Mouse (Mus musculus) left cerebral cortex, adult 2 months (tissue): ENCODE data around the gene Tesk1. TPM values are rescaled to one million over a fixed set of nuclear protein-coding genes. Genes with fewer than 3 reads are reported as not detected.

Experiments used
- DNase-seq, 2 experiments: peaks; one replicate each; pipeline ENCODE4 v3.0.0; 2021 to 2022; ENCODE audit warnings: low spot score in 2 of 2, mixed read lengths in 1 of 2; ENCODE audit errors: extremely low spot score in 1 of 2
- H3K27ac ChIP-seq: fragments of 200-600 bp; 2 replicates; pipeline ENCODE4 v1.8.1; 2022
- H3K4me3 ChIP-seq: fragments of 200-600 bp; 2 replicates; pipeline ENCODE4 v1.8.1; 2022
- CTCF ChIP-seq: fragments of 200-600 bp; IDR thresholded peaks from 2 replicates; pipeline ENCODE4 v1.8.1; 2022; ENCODE audit warnings: antibody characterized with exemption, mild to moderate bottlenecking, moderate library complexity
- intact Hi-C: fragments of 180-260 bp; cut with DNase I; formaldehyde crosslinking; loops from one replicate; pipeline ENCODE4 v1.15.1; 2025
- total RNA-seq, 2 experiments: library from RNA; stranded (reverse); gene quantifications; 2 replicates each; pipeline ENCODE4 v1.2.3; 2021

Gene Tesk1
- total RNA-seq, 2 experiments from 2014 or later, result 102 to 103 TPM

DNA sequence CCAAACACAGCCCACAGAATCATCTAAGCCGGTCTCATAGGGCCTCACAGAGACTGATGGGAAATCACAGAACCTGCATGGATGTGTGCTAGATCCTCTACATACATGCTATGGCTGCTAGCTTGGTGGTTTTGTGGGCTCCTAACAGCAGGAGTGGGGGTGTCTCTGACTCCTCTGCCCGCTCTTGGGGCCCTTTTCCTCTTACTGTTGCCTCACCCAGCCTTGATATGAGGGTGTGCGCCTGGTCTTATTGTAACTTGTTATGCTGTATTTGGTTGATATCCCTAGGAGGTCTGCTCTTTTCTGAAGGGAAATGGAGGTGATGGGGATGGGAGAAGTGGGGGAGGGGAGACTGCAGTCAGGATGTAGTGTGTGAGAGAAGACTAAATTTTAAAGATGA, 47.9 kb downstream of the Tesk1 start:
- no peak overlapping the region for H3K4me3 ChIP-seq
- intact Hi-C loops, result loop anchor here (1.0 to 10.0 kb wide), 3 partner anchors 38 to 445 kb away; partner anchors contain the start of gene Fam214b
- no peak for TF ChIP-seq CTCF
- H3K27ac ChIP-seq, result no peak overlapping the region
- DNase-seq, result no peak

DNA sequence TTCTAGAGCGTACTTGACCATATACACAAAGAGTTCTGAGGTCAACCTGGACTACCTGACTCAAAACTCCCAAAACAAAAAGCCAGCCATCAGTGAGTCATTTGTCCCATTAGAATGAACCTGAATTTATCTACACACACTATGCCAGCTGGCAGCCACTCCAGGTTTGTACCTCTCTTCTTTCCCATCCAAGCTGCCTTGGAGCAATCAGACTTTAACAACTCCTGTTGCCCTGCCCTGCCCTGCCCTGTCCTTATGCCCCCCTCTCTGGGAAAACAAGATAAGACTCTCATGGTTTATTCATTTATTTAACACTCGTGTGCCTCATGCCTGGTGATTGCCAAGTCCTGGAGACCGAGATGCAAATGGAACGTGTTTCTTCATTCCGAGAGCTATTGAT, 49.1 kb downstream of the Tesk1 start:
- intact Hi-C loops, result loop anchor here (5.0 to 10.0 kb wide), 2 partner anchors 36 to 446 kb away; partner anchors contain the start of gene Fam214b
- TF ChIP-seq CTCF, result no peak
- H3K4me3 ChIP-seq, result no peak overlapping the region
- H3K27ac ChIP-seq, result no peak overlapping the region
- no peak for DNase-seq

DNA sequence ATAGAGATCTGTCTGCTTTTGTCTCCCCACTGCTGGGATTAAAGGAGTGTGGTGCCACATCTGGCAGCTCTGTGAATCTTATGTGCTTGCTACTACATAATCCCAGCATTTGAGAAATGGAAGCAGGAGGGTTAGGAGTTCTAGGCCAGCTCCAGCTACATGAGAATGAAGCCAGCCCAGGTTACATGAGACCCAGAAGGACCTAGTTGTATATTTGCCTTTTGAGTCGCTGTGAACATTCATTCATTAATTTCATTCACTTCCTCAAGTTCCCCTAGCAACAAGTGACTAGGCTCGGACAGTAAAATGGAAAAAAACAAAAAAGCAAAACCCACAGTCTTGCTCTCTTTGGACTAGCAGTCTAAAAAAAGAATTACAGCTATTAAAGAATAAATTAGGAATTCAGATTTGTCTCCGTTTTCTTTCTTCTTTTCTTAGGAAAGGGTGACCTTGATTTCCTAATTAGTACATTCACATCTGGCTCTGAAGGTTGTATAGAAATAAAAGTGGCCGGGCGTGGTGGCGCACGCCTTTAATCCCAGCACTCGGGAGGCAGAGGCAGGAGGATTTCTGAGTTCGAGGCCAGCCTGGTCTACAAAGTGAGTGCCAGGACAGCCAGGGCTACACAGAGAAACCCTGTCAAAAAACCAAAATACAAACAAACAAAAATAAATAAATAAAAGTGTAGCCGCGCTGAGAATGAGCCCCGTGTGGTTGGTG, 50.5 kb downstream of the Tesk1 start:
- intact Hi-C loops, result loop anchor here (5.0 to 10.0 kb wide), 2 partner anchors 35 to 447 kb away; partner anchors contain the start of gene Fam214b
- DNase-seq, result no peak
- Histone ChIP-seq H3K27ac (peak overlapping the region; percentile 52), H3K4me3 (peak overlapping the region; percentile 60; the same call in 1 of the 2 replicates)
- TF ChIP-seq CTCF, result peak; percentile 32

DNA sequence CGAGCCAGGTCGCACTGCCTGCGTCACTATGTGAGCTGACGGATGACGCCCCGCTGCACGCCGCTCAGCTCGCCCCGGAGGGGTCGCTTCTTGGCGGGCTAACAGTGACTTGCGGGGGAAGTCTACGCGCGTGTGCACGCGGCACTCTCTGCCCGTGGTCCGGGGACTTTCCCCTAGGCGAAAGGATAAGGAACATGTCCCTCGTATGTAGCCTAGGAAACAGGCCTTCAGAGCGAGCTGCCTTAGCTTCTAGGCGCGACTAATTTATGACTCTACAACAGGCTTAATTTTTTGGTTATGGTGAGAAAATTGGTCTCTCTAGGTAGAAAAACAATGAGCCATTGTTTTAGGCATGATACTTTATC, 51.1 kb downstream of the Tesk1 start, which contains the start of gene Ccdc107:
Gene Ccdc107, plus strand, starts transcription at position 80 of the 365 bp plus-strand sequence.
- Histone ChIP-seq H3K4me3 (peak within 1 kb of the TSS; percentile 60), H3K27ac (peak within 1 kb of the TSS; percentile 93)
- intact Hi-C loops, result loop anchor here (1.0 to 10.0 kb wide), 4 partner anchors 34 to 448 kb away; partner anchors contain the start of genes Creb3, Fam214b and Tln1
- DNase-seq, result peak; percentile 90 to 95
- no peak for TF ChIP-seq CTCF

DNA sequence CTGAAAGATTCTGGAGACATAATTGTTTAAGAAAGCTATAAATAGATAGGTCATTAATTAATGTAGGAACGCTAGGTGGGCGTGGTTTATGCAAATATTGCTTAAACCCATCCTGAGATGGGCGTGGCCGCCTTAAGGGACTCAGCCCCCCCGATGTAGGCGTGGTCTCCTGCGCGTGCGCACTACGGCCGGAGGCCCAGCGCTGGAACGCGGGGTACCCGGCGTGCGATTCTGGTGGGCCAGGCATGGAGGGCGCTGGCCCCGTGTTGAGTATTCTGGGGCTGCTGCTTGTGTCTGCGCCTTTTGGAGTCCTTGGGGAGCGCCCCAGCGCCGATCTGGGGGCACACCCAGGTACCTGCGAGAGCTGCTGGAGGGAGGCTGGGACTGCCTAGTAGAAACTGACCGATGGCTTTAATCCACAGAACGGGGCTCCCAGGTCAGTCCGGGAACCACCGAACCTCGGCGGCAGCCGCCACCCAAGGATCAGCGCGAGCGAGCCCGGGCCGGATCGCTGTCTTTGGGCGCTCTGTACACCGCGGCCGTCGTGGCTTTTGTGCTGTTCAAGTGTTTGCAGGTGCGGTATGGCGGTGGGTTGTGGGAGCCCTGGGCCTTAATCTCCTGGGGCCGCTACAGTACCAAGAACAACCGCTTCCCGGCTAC, 51.6 kb downstream of the Tesk1 start:
- Histone ChIP-seq H3K27ac (peak overlapping the region; percentile 93), H3K4me3 (peak overlapping the region; percentile 60)
- TF ChIP-seq CTCF, result peak; percentile 3
- intact Hi-C loops, result loop anchor here (1.0 to 10.0 kb wide), 4 partner anchors 34 to 449 kb away; partner anchors contain the start of genes Creb3, Fam214b and Tln1
- DNase-seq, result peak; percentile 96

DNA sequence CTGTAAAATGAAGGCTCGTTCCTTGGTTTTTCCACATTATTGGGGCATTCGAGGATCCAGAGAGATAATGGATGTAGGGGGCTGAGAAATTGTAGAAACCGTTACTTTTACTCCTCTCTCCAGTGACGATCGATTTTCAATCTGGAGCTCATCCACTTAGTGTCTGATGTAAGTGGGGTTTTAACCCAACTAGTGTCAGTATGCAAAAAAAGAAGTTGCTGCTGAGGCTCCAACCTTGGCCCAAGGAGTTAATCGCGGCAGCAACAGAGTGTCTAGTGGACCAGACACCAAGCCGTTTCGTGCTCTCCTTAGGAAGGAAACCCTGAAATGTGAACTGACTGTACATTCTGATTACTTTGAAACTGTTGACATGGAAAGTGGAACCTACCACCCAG, 52.1 kb downstream of the Tesk1 start:
- DNase-seq, result no peak
- no peak for TF ChIP-seq CTCF
- intact Hi-C loops, result loop anchor here (1.0 to 10.0 kb wide), 4 partner anchors 33 to 449 kb away; partner anchors contain the start of genes Creb3, Fam214b and Tln1
- peak overlapping the region; percentile 93 for H3K27ac ChIP-seq
- H3K4me3 ChIP-seq, result peak overlapping the region; percentile 60

DNA sequence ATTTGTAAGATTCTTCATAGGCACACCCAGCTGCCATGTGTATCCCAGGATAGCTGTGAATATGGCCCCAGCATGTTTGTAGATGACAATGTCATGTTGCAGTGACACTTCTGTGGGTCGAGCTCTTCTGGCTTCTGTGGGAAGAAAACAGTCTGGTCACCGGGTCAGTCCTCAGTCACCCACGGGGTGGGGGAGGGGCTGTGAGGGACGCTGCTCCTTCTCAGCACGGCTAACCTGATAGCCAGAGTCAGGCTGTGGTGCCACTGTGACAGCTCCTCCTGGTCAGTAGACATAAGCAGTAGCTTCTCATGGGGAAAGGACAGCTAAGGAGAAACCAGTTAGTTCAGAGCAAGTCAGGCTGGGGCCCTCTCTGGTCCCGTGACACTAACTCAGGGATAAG, 54.8 kb downstream of the Tesk1 start:
- no peak for DNase-seq
- intact Hi-C loops, result loop anchor here (10.0 kb wide), 1 partner anchor 452 kb away; the partner anchor contains the start of gene Fam214b
- TF ChIP-seq CTCF, result no peak
- Histone ChIP-seq H3K4me3 (no peak overlapping the region), H3K27ac (no peak overlapping the region)

DNA sequence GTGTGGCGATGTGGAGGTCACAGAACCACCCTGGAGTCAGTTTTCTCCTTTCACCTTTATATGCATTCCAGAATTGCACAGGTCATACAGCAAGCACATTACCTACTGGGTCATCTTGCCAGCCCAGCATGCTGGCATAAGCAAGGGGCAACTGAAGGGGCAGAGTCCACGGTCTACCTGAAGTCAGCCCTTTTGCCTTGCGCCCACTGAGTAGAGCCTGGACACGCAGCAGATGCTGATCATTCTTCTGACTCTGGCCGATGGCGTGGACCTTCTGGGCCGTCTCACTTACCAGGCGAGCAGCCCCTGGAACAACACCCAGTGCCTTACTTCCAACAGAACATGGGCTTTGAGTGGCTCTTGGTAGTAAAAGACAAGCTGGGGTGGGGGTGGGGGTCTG, 55.7 kb downstream of the Tesk1 start:
- H3K27ac ChIP-seq, result no peak overlapping the region
- no peak overlapping the region for H3K4me3 ChIP-seq
- intact Hi-C loops, result loop anchor here (10.0 kb wide), 1 partner anchor 453 kb away; the partner anchor contains the start of gene Fam214b
- DNase-seq, result no peak
- TF ChIP-seq CTCF, result no peak

Other genes starting within 250 kb of the Tesk1 start
- gene Atp8b5, start 174.8 kb upstream of the Tesk1 start, total RNA-seq, result under 1 TPM; 0.09 to 0.54 TPM
- 100 to 1,000 TPM; 137 to 144 TPM for gene Rusc2, start 60.0 kb upstream of the Tesk1 start, total RNA-seq
- 1 to 10 TPM in 1 of 2 experiments, under 1 TPM in 1; 0.68 to 1.3 TPM for gene Fam166b, start 12.8 kb upstream of the Tesk1 start, total RNA-seq
- gene Cd72, start 12.7 kb downstream of the Tesk1 start, total RNA-seq, result 1 to 10 TPM; 1.1 to 1.4 TPM
- not detected for gene Sit1, start 41.8 kb downstream of the Tesk1 start, total RNA-seq
- 10 to 100 TPM; 28.1 to 31.8 TPM for gene Ccdc107, start 51.0 kb downstream of the Tesk1 start, total RNA-seq
- 1 to 10 TPM in 1 of 2 experiments, under 1 TPM in 1; 0.41 to 1.7 TPM for gene Arhgef39, start 57.8 kb downstream of the Tesk1 start, total RNA-seq
- gene Car9, start 65.0 kb downstream of the Tesk1 start, total RNA-seq, result not detected
- gene Tpm2, start 81.8 kb downstream of the Tesk1 start, total RNA-seq, result 1 to 10 TPM; 7.0 to 8.8 TPM
- 10 to 100 TPM; 74.6 to 77.9 TPM for gene Creb3, start 120.4 kb downstream of the Tesk1 start, total RNA-seq
- gene Tln1, start 120.8 kb downstream of the Tesk1 start, total RNA-seq, result 10 to 100 TPM; 50.7 to 52.2 TPM
- gene Rgp1, start 136.8 kb downstream of the Tesk1 start, total RNA-seq, result 10 to 100 TPM; 49.6 to 55.4 TPM
- 10 to 100 TPM; 69.2 to 70.6 TPM for gene Gba2, start 136.9 kb downstream of the Tesk1 start, total RNA-seq
- not detected for gene Msmp, start 142.6 kb downstream of the Tesk1 start, total RNA-seq
- gene Npr2, start 190.0 kb downstream of the Tesk1 start, total RNA-seq, result 10 to 100 TPM; 60.9 to 62.0 TPM
- 1 to 10 TPM in 1 of 2 experiments, under 1 TPM in 1; 0.95 to 1.6 TPM for gene Spag8, start 211.7 kb downstream of the Tesk1 start, total RNA-seq
- gene Hint2, start 214.5 kb downstream of the Tesk1 start, total RNA-seq, result 10 to 100 TPM; 30.9 to 33.5 TPM
- 10 to 100 TPM; 63.1 to 66.2 TPM for gene Tmem8b, start 227.0 kb downstream of the Tesk1 start, total RNA-seq
- 1 to 10 TPM; 1.8 to 2.2 TPM for gene Fam221b, start 227.2 kb downstream of the Tesk1 start, total RNA-seq